Mouse (Mus musculus) WW6 (cell line): ENCODE data around the gene Pde1a.

Source experiments
- DNase-seq: peaks from one replicate; pipeline ENCODE4 v3.0.0-alpha.2; 2013; ENCODE audit warnings: low read depth, low spot score

Pde1a gene

DNA sequence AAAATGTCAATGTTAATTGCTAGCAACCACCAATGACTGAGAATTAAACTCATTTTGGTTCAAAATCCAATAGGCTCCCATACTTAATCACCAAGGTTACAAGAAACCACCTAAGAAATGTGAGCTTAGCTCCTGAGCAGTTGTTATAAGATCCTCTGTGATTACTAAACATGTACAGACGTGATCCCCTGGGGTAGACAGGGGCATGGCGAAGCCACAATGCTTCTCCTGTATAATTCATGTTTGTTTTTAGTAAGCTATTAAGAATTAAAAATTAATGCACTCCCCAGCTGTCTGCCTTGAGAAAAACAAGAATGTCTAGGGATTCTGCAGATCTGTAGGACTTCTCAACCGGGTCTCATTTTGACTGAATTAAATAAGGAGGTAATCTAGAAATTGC, 309.7 kb downstream of the Pde1a start:
- DNase-seq = no peak

DNA sequence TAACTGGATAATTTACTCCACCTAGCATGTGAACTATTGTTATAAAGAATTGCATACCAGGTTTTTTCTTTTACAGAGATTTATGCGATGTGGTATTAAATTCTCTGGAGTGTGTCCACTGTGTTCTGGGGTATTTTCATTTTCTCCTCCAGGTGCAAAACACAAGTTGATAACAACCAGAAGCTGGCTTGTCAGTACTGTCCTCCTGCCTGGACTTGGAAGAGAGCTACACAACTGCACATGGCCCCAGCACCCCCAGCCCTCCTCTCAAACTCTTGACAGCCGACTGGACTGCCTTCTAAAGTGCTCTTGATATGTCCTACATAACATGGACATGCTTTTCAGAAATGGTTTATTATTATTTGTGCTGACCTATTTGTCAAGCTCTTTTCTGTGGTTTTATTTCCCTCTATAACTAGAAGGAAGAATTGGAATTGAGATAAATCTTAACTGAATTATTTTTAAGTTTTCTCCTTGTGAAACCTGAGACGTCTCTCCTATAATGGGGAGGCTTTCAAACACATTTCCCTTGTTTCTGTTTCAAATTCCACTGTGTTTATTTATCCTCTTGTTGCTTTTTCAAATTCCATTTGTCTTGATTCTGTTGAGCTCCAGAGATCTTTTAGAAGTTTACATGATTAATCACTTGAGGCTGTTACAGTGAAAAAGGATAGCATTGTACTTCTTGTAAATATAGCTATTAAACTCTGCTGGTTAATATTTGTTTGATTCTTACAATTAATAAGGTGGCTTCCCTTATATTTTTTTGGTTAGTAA, 313.4 kb downstream of the Pde1a start:
- DNase-seq = no peak

DNA sequence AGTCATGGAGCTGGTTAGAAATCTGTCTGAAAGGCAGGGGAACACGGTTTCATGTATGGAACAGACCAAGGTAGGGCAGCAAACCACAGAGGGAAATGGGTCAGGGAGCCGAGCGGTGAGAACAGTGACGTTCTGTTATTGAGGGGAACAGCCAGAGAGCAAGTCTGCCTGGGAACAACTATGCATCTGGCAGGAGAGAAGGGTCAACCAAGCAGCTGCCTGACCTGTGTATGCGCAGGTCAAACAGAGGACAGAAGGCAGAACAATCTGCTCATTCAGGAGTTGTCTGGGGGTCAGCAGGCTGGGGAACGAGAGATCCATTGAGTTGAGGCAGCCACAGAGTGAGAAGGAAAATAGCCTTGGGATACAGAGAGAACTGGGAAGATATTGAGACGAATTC, 330.6 kb downstream of the Pde1a start:
- no peak for DNase-seq

DNA sequence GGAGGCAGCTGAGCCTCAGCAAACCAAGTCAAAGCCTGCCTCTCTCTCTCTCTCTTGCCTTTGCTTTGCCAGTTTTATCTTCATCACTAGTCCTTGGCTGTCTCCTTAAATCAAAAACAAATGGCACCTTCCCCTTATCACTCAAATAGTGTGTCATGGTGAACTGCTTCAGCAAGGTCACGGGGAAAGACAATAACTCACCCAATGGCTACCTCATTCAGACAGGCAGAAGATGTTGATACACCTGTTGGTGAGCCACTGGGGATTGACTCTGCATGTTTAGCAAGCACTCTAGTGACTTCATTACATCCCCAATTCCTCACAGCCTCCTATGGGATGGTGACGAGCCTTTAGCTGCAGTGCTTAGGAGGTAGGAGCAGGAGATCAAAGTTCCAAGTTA, 331.8 kb downstream of the Pde1a start:
- no peak for DNase-seq

DNA sequence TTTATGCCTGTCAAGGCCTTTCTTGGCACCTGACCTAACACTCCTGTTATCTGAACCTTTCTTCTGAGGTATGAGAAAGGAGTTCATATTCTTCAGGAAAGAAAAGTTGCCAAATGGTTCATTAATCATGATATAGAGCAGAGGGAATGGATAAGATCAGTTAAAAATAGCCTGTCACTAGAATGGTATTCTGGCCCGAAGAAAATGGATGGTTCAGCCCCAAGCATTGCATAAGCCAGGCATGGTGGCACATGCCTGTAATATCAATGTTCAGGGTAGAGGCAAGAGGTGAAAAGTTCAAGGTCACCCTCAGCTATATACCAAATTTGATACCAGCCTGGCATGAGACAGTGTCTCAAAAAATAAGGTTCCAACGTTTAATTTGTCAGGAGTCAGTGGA, 336.1 kb downstream of the Pde1a start:
- DNase-seq = no peak

DNA sequence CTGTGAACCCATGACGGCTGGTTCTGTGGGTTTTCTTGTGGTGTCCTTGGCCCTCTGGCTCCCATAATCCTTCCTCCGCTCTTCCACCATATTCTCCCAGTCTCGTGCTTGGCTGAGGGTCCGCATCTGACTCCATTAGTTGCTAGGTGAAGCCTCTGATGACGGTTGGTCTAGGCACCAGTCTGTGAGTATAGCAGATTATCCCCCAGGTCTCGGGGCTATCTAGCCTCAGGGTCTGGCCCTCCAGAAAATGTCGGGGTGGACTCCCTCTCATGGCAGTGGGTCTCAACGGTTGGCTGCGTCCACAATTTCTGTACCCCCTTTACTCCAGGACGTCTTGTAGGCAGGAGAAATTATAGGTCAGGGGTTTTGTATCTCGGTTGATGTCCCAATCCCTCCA, 342.8 kb downstream of the Pde1a start:
- DNase-seq = no peak

DNA sequence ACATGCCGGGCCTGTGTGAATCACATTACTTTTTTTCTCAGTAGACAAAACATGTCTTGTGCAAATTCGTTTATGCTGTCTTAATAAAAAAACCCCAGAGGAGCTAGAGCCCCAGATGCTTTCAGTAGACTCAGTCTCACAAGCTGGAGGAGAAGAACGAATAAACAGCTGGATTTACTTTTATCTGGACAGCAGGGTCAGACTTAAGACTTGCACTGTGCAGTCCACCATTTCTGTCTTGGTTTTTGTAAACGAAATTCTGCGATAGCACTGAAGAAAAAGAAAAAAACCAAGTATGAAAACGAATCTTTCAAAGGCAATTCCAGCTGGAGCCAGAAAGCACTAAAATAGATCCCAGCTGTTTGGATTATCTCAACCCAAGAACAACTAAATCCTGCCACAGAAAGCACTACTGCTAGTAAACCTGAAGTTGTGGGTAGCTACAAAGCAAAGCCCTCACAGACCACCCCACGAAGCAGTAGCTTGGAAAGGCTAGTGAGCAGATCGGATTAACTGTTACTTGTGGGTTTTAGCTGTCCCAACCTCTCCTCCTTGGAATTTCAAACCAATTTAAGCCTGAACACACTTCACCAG, 343.6 kb downstream of the Pde1a start:
- no peak for DNase-seq
